In the genomic region with DNA sequence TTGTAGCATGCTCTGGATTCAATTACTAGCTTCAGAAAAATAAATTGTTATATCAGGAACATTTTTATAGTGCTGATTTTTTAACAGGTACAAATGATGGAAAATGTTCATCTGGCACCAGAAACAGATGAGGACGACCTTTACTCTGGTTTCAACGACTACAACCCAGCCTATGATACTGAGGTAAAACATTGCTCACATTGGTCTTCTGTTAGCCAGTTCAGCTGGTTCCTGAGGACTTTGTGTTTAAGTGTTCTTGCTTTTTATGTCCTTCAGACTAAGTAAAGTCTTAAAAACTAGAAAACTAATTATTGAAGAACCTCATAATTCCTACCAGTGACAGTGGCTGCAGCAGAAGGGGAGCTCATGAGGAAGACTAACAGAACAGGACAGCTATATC, we compare ENCODE assay signal across 16 mouse cellular contexts.
"Had no signal": no experiment of that assay in that cellular context is flagged by ENCODE, and none has a peak within 500 bp of the region (broad histone marks: within the 10 kb centered on the region; RNA-seq: fewer than 3 reads in every experiment).

No protein-coding gene starts in this region.

- H3K27ac ChIP-seq: neural tube, embryonic 13.5 days; neural tube, embryonic 15.5 days; stomach, embryonic 15.5 days; stomach, postnatal 0 days had no signal

- H3K27me3 ChIP-seq: neural tube, embryonic 13.5 days; neural tube, embryonic 15.5 days; stomach, embryonic 15.5 days had no signal

- H3K4me1 ChIP-seq: neural tube, embryonic 15.5 days; stomach, embryonic 15.5 days had no signal

- H3K4me3 ChIP-seq: neural tube, embryonic 13.5 days; neural tube, embryonic 15.5 days; stomach, embryonic 15.5 days had no signal

- H3K36me3 ChIP-seq: stomach, embryonic 15.5 days had no signal

- DNase-seq: retina, postnatal 1 day; right cerebral cortex, adult 18-20 months; right cerebral cortex, postnatal 14 days; right cerebral cortex, postnatal 25 days; right cerebral cortex, postnatal 4 days; spleen, adult 18-20 months; thymus, adult 18-20 months; thymus, adult 2 months; thymus, postnatal 14 days; thymus, postnatal 25 days; thymus, postnatal 36 days; thymus, postnatal 4 days had no signal
